Mouse (Mus musculus) midbrain, postnatal 0 days (tissue): ENCODE data around the gene Nav2. TPM values are rescaled to one million over a fixed set of nuclear protein-coding genes. Genes with fewer than 3 reads are reported as not detected.

Experiments used
- ATAC-seq: fragments of 200-750 bp; cut with Nextera tagmentation; 2 replicates; pipeline ENCODE4 v1.8.0; 2017; ENCODE audit warnings: moderate number of reproducible peaks, mild to moderate bottlenecking, moderate TSS enrichment, moderate library complexity; ENCODE audit not compliant: low FRiP score
- DNase-seq: peaks from one replicate; pipeline ENCODE4 v3.0.0-alpha.2; 2015; ENCODE audit warnings: low spot score
- H3K27ac ChIP-seq: fragments of 300-500 bp; sonication (generic); 2 replicates; pipeline ENCODE4 v1.5.1; 2014; ENCODE audit warnings: low read depth, mild to moderate bottlenecking, low read length, mixed read lengths
- H3K27me3 ChIP-seq: fragments of 300-500 bp; sonication (generic); 2 replicates; pipeline ENCODE4 v1.6.1; 2014; ENCODE audit warnings: low read length, control low read depth, mixed read lengths; ENCODE audit not compliant: insufficient read depth
- H3K36me3 ChIP-seq: fragments of 300-500 bp; sonication (generic); 2 replicates; pipeline ENCODE4 v1.6.1; 2014; ENCODE audit warnings: low read length, control low read depth, mixed read lengths; ENCODE audit not compliant: insufficient read depth
- H3K4me1 ChIP-seq: fragments of 300-500 bp; sonication (generic); 2 replicates; pipeline ENCODE4 v1.6.1; 2014; ENCODE audit warnings: mild to moderate bottlenecking, control low read depth, antibody characterized with exemption, low read length, mixed read lengths; ENCODE audit not compliant: insufficient read depth
- H3K4me2 ChIP-seq: fragments of 300-500 bp; sonication (generic); 2 replicates; pipeline ENCODE4 v1.6.1; 2014; ENCODE audit warnings: low read depth, mild to moderate bottlenecking, low read length, mixed read lengths; ENCODE audit not compliant: poor library complexity, severe bottlenecking
- H3K4me3 ChIP-seq: fragments of 300-500 bp; sonication (generic); 2 replicates; pipeline ENCODE4 v1.5.1; 2014; ENCODE audit warnings: low read depth, mild to moderate bottlenecking, low read length, moderate library complexity
- H3K9ac ChIP-seq: fragments of 300-500 bp; sonication (generic); replicated peaks from 2 replicates; pipeline ENCODE4 v1.6.1; 2014; ENCODE audit warnings: mild to moderate bottlenecking, low read length, moderate library complexity, mixed read lengths; ENCODE audit not compliant: poor library complexity, severe bottlenecking
- H3K9me3 ChIP-seq: fragments of 300-500 bp; sonication (generic); 2 replicates; pipeline ENCODE4 v1.6.1; 2016; ENCODE audit warnings: low read length, control low read depth
- CTCF ChIP-seq: IDR thresholded peaks from 2 replicates; pipeline ENCODE4 v1.5.1; 2016; ENCODE audit warnings: antibody characterized with exemption, mild to moderate bottlenecking
- WGBS: fragments of 180-500 bp; shearing (Covaris S2); extraction: QIAGEN DNeasy Blood & Tissue Kit; methylation state at CpG from one replicate; pipeline ENCODE4 v1.1.7; 2014; 5-methylcytosine and 5-hydroxymethylcytosine counted together
- polyA plus RNA-seq: library from polyadenylated mRNA; unstranded; fragments of >200 nt; fragmentation: Nextera tagmentation; extraction: Ambion mirVana; gene quantifications from 2 replicates; pipeline ENCODE4 v1.2.1, GENCODE M21; 2015
- total RNA-seq: library from RNA; depleted of rRNA; stranded (reverse); fragments of >200 nt; gene quantifications from 2 replicates; pipeline ENCODE4 v1.2.3, GENCODE M21; 2014

Gene Nav2
- total and polyA plus RNA-seq, 2 experiments from 2014 or later, result 18.3 to 53.8 TPM

DNA sequence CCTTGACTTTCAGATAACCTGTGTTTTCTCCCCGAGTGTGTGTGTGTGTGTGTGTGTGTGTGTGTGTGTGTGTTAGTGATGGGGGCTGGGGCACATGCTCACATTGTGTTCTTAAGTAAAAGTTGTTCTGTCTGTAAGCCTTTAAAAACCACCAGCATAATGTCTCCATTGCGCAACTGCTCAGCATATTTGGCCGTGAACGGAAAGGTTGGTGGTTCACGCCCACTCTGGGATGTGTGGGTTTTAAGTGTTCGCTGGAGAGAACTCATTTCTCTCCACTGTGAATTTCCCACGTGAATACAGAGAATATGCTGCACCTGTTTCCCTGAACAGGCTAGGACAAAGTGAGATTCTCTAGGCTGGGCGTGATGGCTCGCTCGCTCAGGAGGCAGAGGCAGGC is 542.7 kb downstream of the Nav2 start:
- WGBS, result 92% methylated on average over 10 of the region's 10 CpGs
- TF ChIP-seq CTCF, result no peak
- no peak for DNase-seq
- Histone ChIP-seq H3K9ac (no peak overlapping the region), H3K4me2 (no peak overlapping the region), H3K27me3 (no peaks in the 10 kb centered on the region), H3K4me3 (no peak overlapping the region), H3K27ac (no peak overlapping the region), H3K9me3 (no peaks in the 10 kb centered on the region), H3K4me1 (peaks cover 2% of the 10 kb centered on the region; the same call in 1 of the 2 replicates), H3K36me3 (peaks cover 13% of the 10 kb centered on the region)
- ATAC-seq, result no peak

DNA sequence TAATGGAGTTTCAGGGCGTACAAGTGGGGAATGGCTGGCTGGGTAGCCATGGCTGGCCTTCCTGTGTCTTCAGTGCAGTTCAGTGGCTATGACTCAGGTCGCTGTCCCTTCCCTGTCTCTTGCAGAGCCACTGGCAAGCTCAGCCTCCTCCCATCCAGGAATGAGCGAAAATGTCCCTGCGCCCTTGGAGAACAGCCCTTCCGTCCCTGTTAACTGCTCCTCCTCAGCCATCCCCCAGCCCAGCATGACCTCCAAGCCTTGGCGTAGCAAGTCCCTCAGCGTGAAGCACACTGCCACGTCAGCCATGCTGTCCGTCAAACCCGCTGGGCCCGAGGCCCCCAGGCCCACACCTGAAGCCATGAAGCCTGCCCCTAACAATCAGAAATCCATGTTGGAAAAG is 543.8 kb downstream of the Nav2 start:
- 80% methylated on average over 11 of the region's 11 CpGs for WGBS
- ATAC-seq (no peak), DNase-seq (no peak)
- no peak overlapping the region for H3K9ac ChIP-seq
- no peak overlapping the region for H3K4me3 ChIP-seq
- peaks cover 2% of the 10 kb centered on the region; the same call in 1 of the 2 replicates for H3K4me1 ChIP-seq
- TF ChIP-seq CTCF, result no peak
- H3K36me3 ChIP-seq, result peaks cover 13% of the 10 kb centered on the region
- no peaks in the 10 kb centered on the region for H3K9me3 ChIP-seq
- no peak overlapping the region for H3K27ac ChIP-seq
- no peak overlapping the region for H3K4me2 ChIP-seq
- H3K27me3 ChIP-seq, result no peaks in the 10 kb centered on the region

DNA sequence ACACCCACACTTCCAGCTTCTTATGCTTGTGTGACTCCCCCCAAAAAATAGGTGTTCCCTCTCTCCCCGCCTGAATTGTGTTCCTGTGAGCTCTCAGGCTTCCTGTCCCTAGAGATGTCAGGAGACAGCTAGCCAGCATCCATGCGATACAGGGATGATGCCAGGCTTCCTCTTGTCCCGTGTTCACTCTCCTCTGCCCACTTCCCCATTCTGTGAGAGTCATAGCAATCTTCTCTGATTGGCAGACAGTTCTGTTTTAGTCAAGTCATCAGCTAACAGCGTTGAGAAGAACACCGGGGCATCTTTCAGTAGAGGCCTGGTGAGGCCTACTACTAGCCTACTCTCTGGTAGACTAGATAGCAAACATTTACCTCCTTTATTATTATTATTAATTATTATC is 546.1 kb downstream of the Nav2 start:
- 85% methylated on average over 5 of the region's 5 CpGs for WGBS
- Histone ChIP-seq H3K4me1 (peaks cover 2% of the 10 kb centered on the region; the same call in 1 of the 2 replicates), H3K36me3 (peaks cover 13% of the 10 kb centered on the region), H3K27ac (no peak overlapping the region), H3K27me3 (no peaks in the 10 kb centered on the region), H3K4me3 (no peak overlapping the region), H3K9ac (no peak overlapping the region), H3K9me3 (no peaks in the 10 kb centered on the region), H3K4me2 (no peak overlapping the region)
- no peak for TF ChIP-seq CTCF
- ATAC-seq (no peak), DNase-seq (no peak)

DNA sequence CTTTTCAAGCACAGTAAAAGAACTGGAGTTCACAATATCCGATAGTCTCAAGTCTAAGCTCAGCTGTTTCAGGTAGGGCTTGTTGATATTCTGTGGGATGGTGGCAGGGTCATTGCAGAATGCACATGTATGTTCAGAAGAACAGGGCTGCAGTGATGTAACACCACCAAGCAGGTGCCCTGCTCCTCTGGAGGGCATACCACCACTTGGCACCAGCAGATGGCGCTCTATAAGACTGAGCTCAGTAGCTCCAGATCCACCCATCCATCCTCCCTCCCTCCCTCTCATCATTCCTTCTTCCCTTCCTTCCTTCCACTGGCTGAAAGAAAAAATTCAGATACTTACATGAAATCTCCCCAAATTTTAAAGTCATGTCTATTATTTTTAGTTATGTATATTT is 547.6 kb downstream of the Nav2 start:
- 54% methylated on average over 2 of the region's 2 CpGs for WGBS
- Histone ChIP-seq H3K4me1 (no peaks in the 10 kb centered on the region), H3K36me3 (peaks cover 13% of the 10 kb centered on the region), H3K27me3 (no peaks in the 10 kb centered on the region), H3K9me3 (no peaks in the 10 kb centered on the region), H3K4me2 (no peak overlapping the region), H3K9ac (no peak overlapping the region), H3K27ac (no peak overlapping the region), H3K4me3 (no peak overlapping the region)
- TF ChIP-seq CTCF, result peak; percentile 75
- ATAC-seq (0 out of 2 replicates have a peak, but pooled peaks have one; percentile 62), DNase-seq (peak; percentile 75)

DNA sequence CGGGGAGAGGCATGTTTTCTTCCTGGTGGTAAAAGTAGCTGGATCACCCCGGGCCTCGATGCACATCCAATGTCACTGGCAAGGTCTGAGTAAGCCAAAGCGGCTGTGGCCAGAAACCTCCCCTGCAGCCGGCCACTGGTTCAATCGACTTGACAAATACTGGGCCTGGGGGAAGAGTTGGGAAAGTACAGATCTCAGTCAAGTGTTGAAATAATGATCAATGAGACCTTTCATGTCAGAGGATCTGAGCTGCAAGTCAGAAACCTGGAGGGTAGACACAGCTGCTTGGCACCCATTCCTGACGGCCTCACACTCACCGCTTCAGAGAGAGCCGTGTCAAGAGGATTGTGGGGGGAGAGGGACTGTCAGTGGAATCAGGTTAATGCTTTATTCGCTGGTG is 548.9 kb downstream of the Nav2 start:
- H3K36me3 ChIP-seq, result peaks cover 12% of the 10 kb centered on the region
- TF ChIP-seq CTCF, result no peak
- no peak overlapping the region for H3K4me2 ChIP-seq
- no peak overlapping the region for H3K27ac ChIP-seq
- no peaks in the 10 kb centered on the region for H3K4me1 ChIP-seq
- 60% methylated on average over 10 of the region's 10 CpGs for WGBS
- DNase-seq, result no peak
- no peaks in the 10 kb centered on the region for H3K9me3 ChIP-seq
- H3K27me3 ChIP-seq, result no peaks in the 10 kb centered on the region
- no peak overlapping the region for H3K4me3 ChIP-seq
- H3K9ac ChIP-seq, result no peak overlapping the region
- ATAC-seq, result no peak

DNA sequence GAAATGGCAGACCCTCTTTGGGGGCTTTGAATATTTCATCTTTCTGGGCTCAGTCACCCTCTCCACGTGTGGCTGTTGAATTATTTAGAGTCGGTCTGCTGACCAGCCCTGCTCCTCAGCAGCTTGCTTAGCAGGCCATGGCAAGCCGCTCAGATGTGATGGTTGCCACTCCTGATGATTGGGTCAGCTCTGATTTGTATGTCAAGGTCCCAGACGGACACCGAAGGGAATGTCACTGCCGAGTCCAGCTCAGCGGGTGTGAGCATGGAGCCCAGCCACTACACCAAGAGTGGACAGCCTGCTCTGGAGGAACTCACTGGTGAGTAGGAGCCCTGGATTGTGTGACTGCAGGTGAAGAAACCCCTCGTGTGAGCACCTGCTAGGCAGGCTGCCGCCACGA is 549.4 kb downstream of the Nav2 start:
- Histone ChIP-seq H3K9me3 (no peaks in the 10 kb centered on the region), H3K9ac (no peak overlapping the region), H3K27me3 (no peaks in the 10 kb centered on the region), H3K36me3 (peaks cover 8% of the 10 kb centered on the region), H3K4me2 (no peak overlapping the region), H3K4me3 (no peak overlapping the region), H3K4me1 (no peaks in the 10 kb centered on the region), H3K27ac (no peak overlapping the region)
- TF ChIP-seq CTCF, result no peak
- WGBS, result 71% methylated on average over 10 of the region's 10 CpGs
- DNase-seq (no peak), ATAC-seq (no peak)
